Mouse (Mus musculus) ZHBTc4 (cell line): ENCODE data around the gene Gm45261.
A peak's percentile ranks its signal among the peaks of the same experiment; 100 is the strongest.

Experiments used
- DNase-seq: peaks from one replicate; pipeline ENCODE4 v3.0.0-alpha.2; 2011; ENCODE audit warnings: low read depth, low spot score

Gm45261 gene

GRCm38 (mm10) chr1:80410229-80410973, 50.8 kb downstream of the Gm45261 start:
- DNase-seq: no peak

GRCm38 (mm10) chr1:80409467-80410105, 51.7 kb downstream of the Gm45261 start:
- DNase-seq: no peak

GRCm38 (mm10) chr1:80408586-80408985, 52.7 kb downstream of the Gm45261 start:
- peak; percentile 76 for DNase-seq

GRCm38 (mm10) chr1:80404196-80404595, 57.1 kb downstream of the Gm45261 start:
- DNase-seq: no peak

- peak; percentile 61 for DNase-seq
These were observed 57.8 kb downstream of the Gm45261 start for GRCm38 (mm10) chr1:80403366-80403893.

- no peak for DNase-seq
These were observed 59.3 kb downstream of the Gm45261 start for GRCm38 (mm10) chr1:80401961-80402360.
